Mouse (Mus musculus): ENCODE results near the gene Ugt1a6a. TPM values are rescaled to one million over a fixed set of nuclear protein-coding genes. Genes with fewer than 3 reads are reported as not detected.

Gene Ugt1a6a
- polyA plus RNA-seq, 1 experiment from 2014 or later = 2.8 TPM

Other genes with a start within 250 kb of the Ugt1a6a start
- 25.7 and 31.4 TPM in 2 replicates for gene Usp40, start 126.3 kb upstream of the Ugt1a6a start, polyA plus RNA-seq (2015; fragmentation: Nextera tagmentation; extraction: Ambion mirVana)
- not detected in 2 replicates for gene Ugt1a10, start 79.4 kb upstream of the Ugt1a6a start, polyA plus RNA-seq (2015; fragmentation: Nextera tagmentation; extraction: Ambion mirVana)
- not detected in 2 replicates for gene Ugt1a9, start 64.0 kb upstream of the Ugt1a6a start, polyA plus RNA-seq (2015; fragmentation: Nextera tagmentation; extraction: Ambion mirVana)
- not detected in 2 replicates for gene Ugt1a8, start 47.0 kb upstream of the Ugt1a6a start, polyA plus RNA-seq (2015; fragmentation: Nextera tagmentation; extraction: Ambion mirVana)
- gene Ugt1a7c, start 39.7 kb upstream of the Ugt1a6a start, polyA plus RNA-seq (2015; fragmentation: Nextera tagmentation; extraction: Ambion mirVana) = 1.2 and 1.4 TPM in 2 replicates
- gene Ugt1a6b, start 31.6 kb upstream of the Ugt1a6a start, polyA plus RNA-seq (2015; fragmentation: Nextera tagmentation; extraction: Ambion mirVana) = 1.0 and 1.7 TPM in 2 replicates
- gene Ugt1a5, start 31.2 kb downstream of the Ugt1a6a start, polyA plus RNA-seq (2015; fragmentation: Nextera tagmentation; extraction: Ambion mirVana) = not detected in 2 replicates
- not detected in 2 replicates for gene Ugt1a2, start 65.8 kb downstream of the Ugt1a6a start, polyA plus RNA-seq (2015; fragmentation: Nextera tagmentation; extraction: Ambion mirVana)
- gene Dnajb3, start 71.0 kb downstream of the Ugt1a6a start, polyA plus RNA-seq (2015; fragmentation: Nextera tagmentation; extraction: Ambion mirVana) = 10.1 and 11.7 TPM in 2 replicates
- not detected in 2 replicates for gene Ugt1a1, start 77.2 kb downstream of the Ugt1a6a start, polyA plus RNA-seq (2015; fragmentation: Nextera tagmentation; extraction: Ambion mirVana)
- 0.96 and 1.0 TPM in 2 replicates for gene Mroh2a, start 92.2 kb downstream of the Ugt1a6a start, polyA plus RNA-seq (2015; fragmentation: Nextera tagmentation; extraction: Ambion mirVana)
- 121 TPM in 2 replicates for gene Hjurp, start 142.8 kb downstream of the Ugt1a6a start, polyA plus RNA-seq (2015; fragmentation: Nextera tagmentation; extraction: Ambion mirVana)
- gene Trpm8, start 142.9 kb downstream of the Ugt1a6a start, polyA plus RNA-seq (2015; fragmentation: Nextera tagmentation; extraction: Ambion mirVana) = 0.09 TPM in 1 of 2 replicates, not detected in the other

All from forebrain, embryonic 16.5 days (tissue).